Mouse (Mus musculus): ENCODE measurements around the gene Lgals1. TPM values are rescaled to one million over a fixed set of nuclear protein-coding genes. Genes with fewer than 3 reads are reported as not detected.

Gene Lgals1
- polyA plus RNA-seq, 1 experiment from 2014 or later: 576 TPM

GRCm38 (mm10) chr15:78914823-78915659, 11.5 kb upstream of the Lgals1 start:
- 51% methylated on average over 8 of the region's 8 CpGs for WGBS
- Histone ChIP-seq H3K9ac (ENCODE audit: low read depth, low read length) (peak overlapping the region; percentile 74; the same call in 1 of the 2 replicates), H3K27me3 (ENCODE audit: insufficient read depth, low read length) (no peaks in the 10 kb centered on the region), H3K4me1 (replicated peaks; ENCODE audit: insufficient read depth, low read length) (peaks cover 25% of the 10 kb centered on the region; the same call in 1 of the 2 replicates), H3K27ac (no peak overlapping the region), H3K9me3 (replicated peaks; ENCODE audit: low read length) (no peaks in the 10 kb centered on the region), H3K4me3 (replicated peaks; ENCODE audit: low read depth, low read length) (peak overlapping the region; percentile 43), H3K36me3 (ENCODE audit: insufficient read depth, low read length) (peaks cover 15% of the 10 kb centered on the region; the same call in 1 of the 2 replicates), H3K4me2 (ENCODE audit: low read length) (peak overlapping the region; percentile 94)
- no peak for TF ChIP-seq CTCF (IDR thresholded peaks at IDR 0.05; ENCODE audit: low read depth)
- DNase-seq (ENCODE audit: low spot score) (no peak), ATAC-seq (replicated peaks; ENCODE audit: low FRiP score, low read depth) (no peak)

GRCm38 (mm10) chr15:78915660-78916017, 10.9 kb upstream of the Lgals1 start:
- 9% methylated on average over 8 of the region's 8 CpGs for WGBS
- H3K9ac ChIP-seq (ENCODE audit: low read depth, low read length): no peak overlapping the region
- peak; percentile 93 for TF ChIP-seq CTCF (IDR thresholded peaks at IDR 0.05; ENCODE audit: low read depth)
- H3K4me2 ChIP-seq (ENCODE audit: low read length): peak overlapping the region; percentile 28; the same call in 1 of the 2 replicates
- H3K9me3 ChIP-seq (replicated peaks; ENCODE audit: low read length): no peaks in the 10 kb centered on the region
- H3K4me1 ChIP-seq (replicated peaks; ENCODE audit: insufficient read depth, low read length): peaks cover 25% of the 10 kb centered on the region; the same call in 1 of the 2 replicates
- H3K4me3 ChIP-seq (replicated peaks; ENCODE audit: low read depth, low read length): no peak overlapping the region
- DNase-seq (ENCODE audit: low spot score) (peak; percentile 95), ATAC-seq (replicated peaks; ENCODE audit: low FRiP score, low read depth) (0 out of 2 replicates have a peak, but pooled peaks have one; percentile 6)
- peaks cover 9% of the 10 kb centered on the region; the same call in 1 of the 2 replicates for H3K36me3 ChIP-seq (ENCODE audit: insufficient read depth, low read length)
- no peak overlapping the region for H3K27ac ChIP-seq
- no peaks in the 10 kb centered on the region for H3K27me3 ChIP-seq (ENCODE audit: insufficient read depth, low read length)

GRCm38 (mm10) chr15:78916052-78916826, 10.3 kb upstream of the Lgals1 start:
- Histone ChIP-seq H3K4me3 (replicated peaks; ENCODE audit: low read depth, low read length) (no peak overlapping the region), H3K27me3 (ENCODE audit: insufficient read depth, low read length) (no peaks in the 10 kb centered on the region), H3K4me2 (ENCODE audit: low read length) (peak overlapping the region; percentile 28; the same call in 1 of the 2 replicates), H3K4me1 (replicated peaks; ENCODE audit: insufficient read depth, low read length) (peaks cover 25% of the 10 kb centered on the region; the same call in 1 of the 2 replicates), H3K36me3 (ENCODE audit: insufficient read depth, low read length) (peaks cover 3% of the 10 kb centered on the region; the same call in 1 of the 2 replicates), H3K9ac (ENCODE audit: low read depth, low read length) (no peak overlapping the region), H3K9me3 (replicated peaks; ENCODE audit: low read length) (no peaks in the 10 kb centered on the region), H3K27ac (no peak overlapping the region)
- 65% methylated on average over 12 of the region's 12 CpGs for WGBS
- TF ChIP-seq CTCF (IDR thresholded peaks at IDR 0.05; ENCODE audit: low read depth): no peak
- no peak for DNase-seq (ENCODE audit: low spot score)
- no peak for ATAC-seq (replicated peaks; ENCODE audit: low FRiP score, low read depth)

GRCm38 (mm10) chr15:78918126-78918525, 8.4 kb upstream of the Lgals1 start:
- Histone ChIP-seq H3K9ac (ENCODE audit: low read depth, low read length) (no peak overlapping the region), H3K9me3 (replicated peaks; ENCODE audit: low read length) (no peaks in the 10 kb centered on the region), H3K4me1 (replicated peaks; ENCODE audit: insufficient read depth, low read length) (peaks cover 25% of the 10 kb centered on the region; the same call in 1 of the 2 replicates), H3K4me3 (replicated peaks; ENCODE audit: low read depth, low read length) (no peak overlapping the region), H3K27ac (no peak overlapping the region), H3K27me3 (ENCODE audit: insufficient read depth, low read length) (no peaks in the 10 kb centered on the region), H3K4me2 (ENCODE audit: low read length) (no peak overlapping the region), H3K36me3 (ENCODE audit: insufficient read depth, low read length) (no peaks in the 10 kb centered on the region)
- no peak for ATAC-seq (replicated peaks; ENCODE audit: low FRiP score, low read depth)
- no peak for DNase-seq (ENCODE audit: low spot score)
- WGBS: 80% methylated on average over 23 of the region's 23 CpGs
- TF ChIP-seq CTCF (IDR thresholded peaks at IDR 0.05; ENCODE audit: low read depth): no peak

GRCm38 (mm10) chr15:78919914-78920313, 6.6 kb upstream of the Lgals1 start:
- ATAC-seq (replicated peaks; ENCODE audit: low FRiP score, low read depth) (no peak), DNase-seq (ENCODE audit: low spot score) (no peak)
- no peak overlapping the region for H3K4me3 ChIP-seq (replicated peaks; ENCODE audit: low read depth, low read length)
- TF ChIP-seq CTCF (IDR thresholded peaks at IDR 0.05; ENCODE audit: low read depth): no peak
- no peak overlapping the region for H3K27ac ChIP-seq
- H3K4me2 ChIP-seq (ENCODE audit: low read length): no peak overlapping the region
- H3K27me3 ChIP-seq (ENCODE audit: insufficient read depth, low read length): no peaks in the 10 kb centered on the region
- no peak overlapping the region for H3K9ac ChIP-seq (ENCODE audit: low read depth, low read length)
- H3K9me3 ChIP-seq (replicated peaks; ENCODE audit: low read length): no peaks in the 10 kb centered on the region
- H3K4me1 ChIP-seq (replicated peaks; ENCODE audit: insufficient read depth, low read length): peaks cover 16% of the 10 kb centered on the region
- H3K36me3 ChIP-seq (ENCODE audit: insufficient read depth, low read length): no peaks in the 10 kb centered on the region
- WGBS: 67% methylated on average over 12 of the region's 12 CpGs

- ATAC-seq (replicated peaks; ENCODE audit: low FRiP score, low read depth): no peak
- DNase-seq (ENCODE audit: low spot score): no peak
- no peak overlapping the region for H3K4me2 ChIP-seq (ENCODE audit: low read length)
- no peaks in the 10 kb centered on the region for H3K9me3 ChIP-seq (replicated peaks; ENCODE audit: low read length)
- 89% methylated on average over 7 of the region's 7 CpGs for WGBS
- H3K36me3 ChIP-seq (ENCODE audit: insufficient read depth, low read length): no peaks in the 10 kb centered on the region
- no peak for TF ChIP-seq CTCF (IDR thresholded peaks at IDR 0.05; ENCODE audit: low read depth)
- H3K27ac ChIP-seq: no peak overlapping the region
- no peak overlapping the region for H3K9ac ChIP-seq (ENCODE audit: low read depth, low read length)
- peaks cover 23% of the 10 kb centered on the region for H3K4me1 ChIP-seq (replicated peaks; ENCODE audit: insufficient read depth, low read length)
- no peaks in the 10 kb centered on the region for H3K27me3 ChIP-seq (ENCODE audit: insufficient read depth, low read length)
- no peak overlapping the region for H3K4me3 ChIP-seq (replicated peaks; ENCODE audit: low read depth, low read length)
These were observed 3.8 kb upstream of the Lgals1 start for GRCm38 (mm10) chr15:78922700-78923099.

Data from kidney, postnatal 0 days (tissue).